Comparison of ENCODE assay signal across 9 mouse cellular contexts in the genomic region with DNA sequence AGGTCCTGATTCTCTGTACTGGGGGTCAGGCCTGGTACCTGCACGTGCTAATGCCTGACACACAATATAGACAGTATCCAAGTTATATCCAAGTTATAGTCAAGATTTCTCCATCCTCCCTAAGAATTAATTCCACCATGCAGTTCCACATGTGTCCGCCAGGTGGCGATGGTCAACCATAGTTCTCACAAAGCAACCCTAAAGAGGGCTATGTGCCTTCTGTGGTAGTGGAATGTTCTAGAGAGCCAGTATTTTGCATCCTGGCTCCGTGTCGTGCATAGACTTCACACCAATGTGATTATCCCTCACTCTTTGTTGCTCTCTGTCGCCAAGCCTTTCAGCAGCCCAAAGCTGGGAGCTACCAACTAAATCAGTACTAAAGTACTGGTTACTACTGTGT. TPM values are rescaled to one million over a fixed set of nuclear protein-coding genes. Genes with fewer than 3 reads are reported as not detected.
A peak's percentile ranks its signal among the peaks of the same experiment; 100 is the strongest.
DNase-seq lines count a peak whose midpoint lies in the region; ATAC-seq and TF ChIP-seq lines count a peak whose summit lies in the region.
"Had no signal": no experiment of that assay in that cellular context is flagged by ENCODE, and none has a peak within 500 bp of the region (broad histone marks: within the 10 kb centered on the region; RNA-seq: fewer than 3 reads in every experiment).

No protein-coding gene starts in this region.

- no peak overlapping the region for H3K4me3 ChIP-seq in heart, embryonic 12.5 days
- H3K4me3 ChIP-seq: liver, embryonic 15.5 days had no signal

- peak; percentile 78 for ATAC-seq in erythroblast, adult 5-6 weeks (replicated peaks; ENCODE audit: low FRiP score, poor library complexity, severe bottlenecking)
- ATAC-seq in heart, embryonic 12.5 days (ENCODE audit: insufficient number of reproducible peaks, low FRiP score), result peak; percentile 65; the same call in 1 of the 2 replicates

- H3K9me3 ChIP-seq in heart, embryonic 12.5 days (replicated peaks), result no peaks in the 10 kb centered on the region
- H3K9me3 ChIP-seq: liver, embryonic 15.5 days had no signal

- H3K9ac ChIP-seq in heart, embryonic 12.5 days, result no peak overlapping the region
- H3K9ac ChIP-seq: liver, embryonic 15.5 days had no signal

- TF ChIP-seq CTCF in brain, embryonic 14.5 days (IDR thresholded peaks at IDR 0.05; ENCODE audit: borderline replicate concordance, extremely low read depth, insufficient read depth, insufficient read length), result peak; percentile 90; the same call in 1 of the 2 replicates

- no peak overlapping the region for H3K4me2 ChIP-seq in heart, embryonic 12.5 days
- H3K4me2 ChIP-seq: liver, embryonic 15.5 days had no signal

- no peak overlapping the region for H3K27ac ChIP-seq in heart, embryonic 12.5 days (ENCODE audit: poor library complexity, severe bottlenecking)
- H3K27ac ChIP-seq: liver, embryonic 15.5 days had no signal

- WGBS in heart, embryonic 12.5 days, result under 1% methylated on average over 6 of the region's 6 CpGs

- peaks cover 21% of the 10 kb centered on the region for H3K27me3 ChIP-seq in heart, embryonic 12.5 days (replicated peaks)

- DNase-seq in ES-CJ7 (ENCODE audit: low read depth, low spot score), result peak; percentile 71
- DNase-seq in brain, embryonic 14.5 days (ENCODE audit: low read depth), result peak; percentile 88
- peak; percentile 78 to 90 for DNase-seq in kidney, postnatal 36 days
- peak; percentile 71 to 75 for DNase-seq in lung, adult 18-20 months
- DNase-seq in retina, postnatal 1 day, result peak; percentile 82
- peak; percentile 59 for DNase-seq in thymus, postnatal 25 days

- 0 out of 2 replicates have a peak, but pooled peaks cover 8% of the 10 kb centered on the region for H3K4me1 ChIP-seq in heart, embryonic 12.5 days (replicated peaks)
- H3K4me1 ChIP-seq: liver, embryonic 15.5 days had no signal

- no peaks in the 10 kb centered on the region for H3K36me3 ChIP-seq in heart, embryonic 12.5 days
- H3K36me3 ChIP-seq: liver, embryonic 15.5 days had no signal

- no peak for TF ChIP-seq POLR2A in brain, embryonic 14.5 days (IDR thresholded peaks at IDR 0.05; ENCODE audit: borderline replicate concordance, extremely low read depth, insufficient read depth, insufficient read length, poor library complexity, severe bottlenecking)

RNA-seq across cellular contexts. Expression of a gene that starts 25.5 kb away (rescaled TPM):
- 0.35 and 0.36 TPM in 2 replicates for polyA plus RNA-seq in brain, embryonic 14.5 days (2012; rRNA removed)
- total RNA-seq in erythroblast, adult 5-6 weeks (2015; ENCODE audit: low replicate concordance), result not detected in 2 replicates
- total RNA-seq in erythroblast, adult 5-6 weeks (2017; ENCODE audit: low replicate concordance), result not detected in 2 replicates
- 22.7 and 24.1 TPM in 2 replicates for polyA plus RNA-seq in heart, embryonic 12.5 days (2016; fragmentation: Nextera tagmentation; extraction: Ambion mirVana)

RNA-seq across cellular contexts. Expression of a gene that starts 47.2 kb away (rescaled TPM):
- 0.22 and 0.23 TPM in 2 replicates for polyA plus RNA-seq in brain, embryonic 14.5 days (2012; rRNA removed)
- total RNA-seq in erythroblast, adult 5-6 weeks (2015; ENCODE audit: low replicate concordance), result not detected in 2 replicates
- not detected in 2 replicates for total RNA-seq in erythroblast, adult 5-6 weeks (2017; ENCODE audit: low replicate concordance)
- polyA plus RNA-seq in heart, embryonic 12.5 days (2016; fragmentation: Nextera tagmentation; extraction: Ambion mirVana), result 0.77 and 1.6 TPM in 2 replicates

Comparison
In these comparisons a context has a peak if more than half of its experiments do, and no peak if none do; other contexts are left out.
1. RNA of a gene that starts 25.5 kb away (polyA plus RNA-seq): 22.7 to 24.1 TPM in heart, embryonic 12.5 days; 0.35 to 0.36 TPM in brain, embryonic 14.5 days; every median in the first group is over 10 times any median in the second.
2. Peak in every context shown above with its lines, with median percentiles within 50 percentile points of each other: DNase-seq.